Mouse (Mus musculus) layer of hippocampus, adult 9-10 months (tissue): Measurements from ENCODE around the gene Tmem182.

Source experiments
- DNase-seq: peaks from one replicate; pipeline ENCODE4 v3.0.0; 2022; ENCODE audit warnings: low spot score

The Tmem182 gene

DNA sequence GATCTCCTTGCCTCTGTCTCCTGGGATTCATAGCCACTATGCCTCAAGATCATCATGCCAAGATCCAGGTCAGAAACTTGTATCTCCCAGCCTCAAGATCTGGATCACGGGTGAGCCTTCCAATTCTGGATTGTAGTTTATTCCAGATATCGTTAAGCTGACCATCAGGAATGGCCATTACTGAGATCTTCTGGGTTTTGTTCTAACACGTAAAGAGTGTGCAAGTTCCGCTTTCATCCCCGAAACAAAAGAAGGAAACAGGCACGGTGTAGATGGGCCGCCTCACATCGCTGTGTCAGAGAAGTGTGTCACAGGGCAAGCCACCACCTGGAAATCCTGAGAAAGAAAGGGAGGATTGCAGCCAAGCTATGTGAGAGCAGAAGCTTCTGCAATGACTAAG is 6.3 kb upstream of the Tmem182 start:
- DNase-seq, result no peak

DNA sequence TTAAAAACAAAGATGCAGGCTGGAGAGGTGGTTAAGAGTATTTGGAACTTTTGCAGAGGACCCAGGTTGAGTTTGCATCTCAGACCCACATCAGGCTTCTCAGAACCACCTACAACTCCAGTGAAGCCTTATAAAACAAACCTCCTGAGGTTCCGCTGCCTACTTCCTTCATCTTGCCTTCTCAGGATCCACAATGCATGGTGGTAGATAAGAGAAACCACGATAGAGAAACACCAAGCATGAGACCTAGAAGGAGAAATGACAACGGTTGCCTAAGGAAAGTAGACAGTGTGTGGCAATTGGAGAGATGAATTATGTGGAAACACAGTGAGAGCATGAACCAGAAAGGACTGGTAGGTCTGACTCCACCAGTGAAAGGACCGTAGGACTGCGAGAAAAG is 4.5 kb upstream of the Tmem182 start:
- DNase-seq, result no peak

GRCm38 (mm10) chr1:40802759-40803158 is 2.6 kb upstream of the Tmem182 start:
- peak; percentile 74 for DNase-seq

DNA sequence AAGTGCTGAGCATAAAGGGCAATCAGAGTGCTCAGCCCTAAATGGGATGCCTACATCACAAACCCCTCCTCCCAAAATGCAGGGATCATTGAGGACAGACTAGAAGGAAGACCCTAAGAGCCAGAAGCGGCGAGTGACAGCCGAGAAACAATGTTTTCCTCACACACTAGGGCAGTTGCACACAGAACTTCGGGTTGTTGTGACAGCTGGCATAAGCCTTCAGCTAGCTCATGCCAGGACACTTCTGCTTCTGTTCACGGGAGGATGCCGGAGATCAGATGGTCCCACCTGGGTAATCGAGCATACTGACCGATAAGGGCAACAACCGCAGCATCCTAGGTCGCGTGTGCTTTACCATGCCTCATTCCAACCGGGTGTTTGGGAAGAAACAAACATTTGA is 1.3 kb upstream of the Tmem182 start:
- DNase-seq, result no peak

- no peak for DNase-seq
Measured at GRCm38 (mm10) chr1:40805891-40806290, 490 bp downstream of the Tmem182 start.

DNA sequence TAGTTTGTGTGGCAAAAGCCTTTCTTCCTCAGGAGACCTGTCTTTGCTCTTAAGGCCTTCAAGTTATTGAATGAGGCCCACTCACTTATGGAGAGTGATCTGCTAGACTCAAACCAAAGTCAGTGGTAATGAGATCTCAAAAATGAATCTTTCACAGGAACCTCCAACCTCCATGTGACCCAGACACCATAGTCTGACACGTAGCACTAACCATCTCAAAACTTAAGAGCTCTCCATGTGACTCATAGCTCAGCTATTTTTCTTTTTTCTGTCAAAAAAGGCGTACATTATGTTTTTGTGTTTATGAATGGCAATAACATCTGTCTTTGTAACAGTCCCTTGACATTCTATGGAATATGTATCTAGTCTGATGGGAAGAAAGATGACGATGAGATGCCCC is 3.2 kb downstream of the Tmem182 start:
- no peak for DNase-seq

DNA sequence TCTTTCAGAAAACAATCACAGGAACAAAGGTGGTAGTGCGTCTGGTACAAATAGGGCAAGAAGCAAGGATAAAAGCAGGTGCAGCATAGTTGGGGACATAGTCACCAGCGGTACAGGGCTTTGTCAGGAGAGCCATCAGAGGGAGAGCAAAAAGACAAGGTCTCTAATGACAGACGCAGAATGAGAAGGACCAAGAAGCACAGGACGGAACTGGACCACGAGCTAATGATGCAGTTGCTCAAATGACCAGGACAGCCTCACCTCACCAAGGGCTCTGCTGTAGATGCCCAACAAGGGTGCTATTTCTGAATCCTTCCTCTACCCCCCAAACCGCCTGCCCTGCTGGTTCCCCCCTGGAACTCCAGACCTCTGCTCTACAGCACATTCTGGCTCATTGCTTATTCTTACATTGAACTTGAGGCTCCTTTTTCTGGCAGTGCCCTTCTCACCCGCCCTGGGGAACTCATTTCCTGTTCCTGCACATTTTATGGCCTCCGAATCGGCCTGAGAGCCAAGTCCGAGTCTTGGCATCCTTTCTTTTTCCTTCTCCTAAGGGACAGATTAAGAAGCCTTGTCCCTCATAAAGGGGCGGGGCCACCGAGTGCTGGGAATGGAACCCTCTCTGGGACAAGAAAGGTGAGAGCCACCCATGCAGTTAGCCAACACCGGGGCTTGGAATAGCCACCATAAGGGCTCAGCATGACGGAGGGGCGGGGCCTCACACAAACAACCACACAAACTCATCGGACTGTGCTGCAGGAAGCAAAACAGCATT is 9.9 kb downstream of the Tmem182 start:
- DNase-seq, result no peak

- DNase-seq, result no peak
Measured at GRCm38 (mm10) chr1:40824517-40824916, 19.1 kb downstream of the Tmem182 start.

DNA sequence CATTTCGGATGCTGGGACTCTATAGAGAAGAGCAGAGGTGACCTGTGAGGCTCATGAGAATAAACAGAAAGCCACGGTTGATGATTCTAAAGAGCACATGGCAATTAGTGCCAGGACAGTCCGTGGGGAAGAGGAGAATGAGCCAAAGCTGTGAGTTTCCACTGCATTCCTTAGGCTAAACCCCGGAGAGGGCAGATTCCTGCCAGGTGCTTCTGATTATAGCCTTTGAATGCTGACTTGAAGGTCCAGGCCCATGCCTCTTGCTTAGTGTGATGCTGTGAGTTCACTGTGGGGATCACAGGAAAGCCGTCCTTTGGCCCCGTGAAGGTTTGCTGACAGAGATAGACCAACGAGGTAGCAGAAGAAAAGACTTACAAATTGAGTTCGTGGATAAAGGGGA is 19.5 kb downstream of the Tmem182 start:
- no peak for DNase-seq

- no peak for DNase-seq
Measured at GRCm38 (mm10) chr1:40825826-40826225, 20.4 kb downstream of the Tmem182 start.

DNA sequence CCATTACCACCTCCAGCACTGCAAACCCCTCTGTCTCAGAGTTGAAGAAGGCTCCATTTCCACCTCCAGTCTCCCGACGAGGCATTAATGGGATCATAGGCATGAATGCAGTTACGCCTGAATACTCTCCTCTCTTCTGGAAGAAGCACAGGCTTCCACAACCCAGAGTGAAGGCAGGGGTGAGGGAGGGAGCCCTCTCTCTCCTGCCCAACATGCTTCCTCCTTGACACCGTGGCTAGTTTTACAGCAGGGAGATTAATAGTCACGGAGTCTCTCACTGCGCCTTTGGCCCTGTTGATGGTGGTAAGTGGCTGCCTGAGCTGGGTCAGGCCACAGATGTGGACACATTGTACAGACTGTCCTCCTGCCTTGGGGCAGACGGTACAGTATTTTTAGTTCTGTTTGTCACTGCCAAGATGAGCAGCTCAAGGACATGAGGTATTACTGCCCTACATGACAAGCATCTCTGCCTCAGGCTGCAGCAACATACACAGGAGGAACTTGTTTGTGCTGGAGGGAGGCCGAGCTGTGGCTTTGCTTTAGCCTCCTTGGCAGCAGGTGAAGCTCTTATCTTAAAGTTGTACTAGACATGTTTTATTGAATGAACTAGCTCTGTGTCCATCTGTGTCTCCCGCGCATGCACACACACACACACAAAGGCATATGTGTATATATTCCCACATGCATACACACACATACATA is 24.0 kb downstream of the Tmem182 start:
- DNase-seq, result no peak

DNA sequence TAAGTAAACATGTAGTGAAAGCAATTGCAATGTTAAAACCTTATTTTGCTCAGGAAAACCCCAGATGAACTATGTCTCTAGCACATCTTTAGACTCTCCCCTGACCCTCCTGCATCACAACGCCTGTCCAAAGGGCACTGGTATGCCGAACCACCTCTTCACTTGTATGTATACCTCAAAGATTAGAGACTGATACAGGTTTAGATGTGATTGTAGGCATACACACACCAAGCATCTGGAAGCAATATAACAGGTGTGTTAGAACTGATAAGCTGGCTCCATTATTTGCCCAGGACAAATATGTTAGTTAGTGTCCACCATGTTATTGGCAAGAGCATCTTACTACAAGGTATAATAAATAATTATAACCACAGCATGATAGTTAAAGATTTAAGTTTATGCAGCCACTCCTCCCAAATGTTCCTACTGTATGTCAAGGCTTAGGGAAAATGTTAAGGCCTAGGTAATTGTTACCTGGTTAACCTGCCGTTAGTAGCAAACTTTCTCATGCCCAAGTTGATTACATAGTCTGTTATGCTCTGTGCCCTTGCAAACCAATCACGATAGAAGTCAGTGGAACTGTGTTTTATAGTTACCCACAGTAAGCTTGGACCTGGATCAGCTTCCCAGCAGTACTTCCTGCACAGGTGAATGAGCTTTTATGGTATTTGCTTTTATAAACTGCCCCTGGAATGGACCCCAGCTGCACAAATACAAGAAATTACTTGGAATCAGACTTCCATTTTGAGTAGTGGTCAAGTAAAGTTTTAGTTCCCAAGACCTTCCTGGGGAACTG is 25.5 kb downstream of the Tmem182 start:
- DNase-seq, result no peak

GRCm38 (mm10) chr1:40835468-40835867 is 30.1 kb downstream of the Tmem182 start:
- DNase-seq, result no peak

DNA sequence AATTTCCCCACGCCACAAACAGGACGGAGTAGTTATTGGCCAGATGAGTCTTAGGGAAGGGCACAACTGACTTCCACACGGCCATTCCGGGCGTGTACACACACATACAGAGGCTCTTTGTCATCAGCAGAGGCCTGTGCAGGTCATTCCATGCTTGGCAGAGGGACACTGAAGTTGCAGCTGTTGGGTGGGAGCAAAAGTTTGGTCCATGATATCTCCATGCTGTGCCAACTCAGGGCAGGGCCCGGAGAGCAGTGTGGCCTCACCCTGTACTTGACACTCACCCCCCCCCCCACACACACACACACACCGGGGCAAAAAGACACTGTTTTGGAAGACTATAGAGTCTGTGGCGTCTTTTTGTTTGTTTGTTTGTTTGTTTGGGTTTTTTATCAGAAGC is 35.2 kb downstream of the Tmem182 start:
- no peak for DNase-seq

- DNase-seq, result no peak
Measured at GRCm38 (mm10) chr1:40841032-40841761, 35.8 kb downstream of the Tmem182 start.

DNA sequence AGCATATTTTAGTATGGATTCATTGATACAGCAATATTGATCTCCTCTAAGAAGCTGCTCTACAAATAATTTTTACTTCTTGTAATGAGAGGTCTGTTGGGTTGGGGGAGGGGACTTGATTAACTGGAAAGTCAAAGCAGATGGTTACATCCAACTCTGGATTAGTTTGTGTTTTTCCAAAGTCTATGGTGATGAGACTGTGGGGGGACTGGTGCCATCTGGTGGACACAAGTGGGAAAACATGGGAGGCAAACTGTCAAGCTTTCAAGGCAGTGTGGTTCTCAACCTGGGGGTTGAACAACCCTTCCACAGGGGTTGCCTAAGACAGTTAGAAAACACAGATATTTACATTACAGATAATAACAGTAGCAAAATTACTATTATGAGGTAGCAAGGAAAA is 39.2 kb downstream of the Tmem182 start:
- peak; percentile 55 for DNase-seq

- no peak for DNase-seq
Measured at GRCm38 (mm10) chr1:40847196-40847938, 42.0 kb downstream of the Tmem182 start.

DNA sequence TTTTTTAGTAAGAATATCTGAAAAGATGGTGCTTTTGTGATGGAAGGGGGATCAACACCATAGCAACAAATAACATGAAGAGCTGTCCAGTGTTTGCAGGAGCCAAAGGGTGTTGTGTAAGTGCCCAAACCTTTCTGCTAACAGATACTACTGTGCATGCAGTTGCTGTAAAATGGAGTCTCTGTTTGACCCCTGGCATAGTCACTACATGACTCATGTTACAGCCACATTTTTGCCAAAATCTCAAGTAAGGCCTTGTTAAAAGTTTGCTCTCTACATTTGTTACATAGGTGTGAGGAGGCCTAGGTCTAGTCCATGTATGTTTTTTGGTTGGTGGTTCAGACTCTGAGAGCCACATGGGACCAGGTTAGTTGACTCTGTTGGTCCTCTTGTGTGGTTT is 45.9 kb downstream of the Tmem182 start:
- DNase-seq, result no peak

- no peak for DNase-seq
Measured at GRCm38 (mm10) chr1:40855268-40855667, 49.9 kb downstream of the Tmem182 start.

DNA sequence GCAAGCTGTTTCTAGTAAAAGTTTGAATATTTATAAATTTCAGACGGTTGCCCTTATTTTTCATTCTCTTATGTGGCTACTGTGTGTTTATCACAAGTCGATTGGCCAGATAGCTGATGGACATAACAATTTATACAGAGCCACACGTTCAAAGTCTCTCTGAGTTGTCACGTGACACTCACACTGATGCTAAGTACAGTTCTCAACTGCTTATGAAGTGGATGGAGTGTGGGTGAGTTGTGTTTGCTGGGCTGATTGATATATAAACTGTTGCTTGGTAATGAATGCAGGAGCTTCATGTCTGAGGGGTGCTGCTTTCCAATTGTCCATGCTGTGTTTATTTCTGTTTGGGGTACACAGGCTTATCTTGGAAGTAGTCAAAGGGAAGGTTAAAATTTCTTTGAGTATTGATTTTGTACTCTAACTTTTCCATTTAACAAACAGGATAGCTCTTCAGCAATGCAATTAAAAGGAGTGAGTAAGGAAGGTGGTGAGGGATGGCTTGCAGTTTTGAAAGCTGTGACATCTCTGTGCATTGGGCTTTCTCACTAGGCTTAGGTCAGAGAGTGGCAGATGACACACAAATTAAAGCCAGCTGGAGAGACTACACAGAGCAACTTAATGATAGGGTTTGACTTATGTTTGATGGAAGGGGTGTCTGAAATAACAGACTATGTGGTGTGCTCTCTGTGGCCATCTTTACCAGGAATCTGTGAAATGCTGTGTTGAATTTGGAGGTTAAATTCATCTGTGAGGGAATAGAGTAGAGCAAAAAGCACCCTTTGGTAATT is 51.6 kb downstream of the Tmem182 start:
- no peak for DNase-seq

DNA sequence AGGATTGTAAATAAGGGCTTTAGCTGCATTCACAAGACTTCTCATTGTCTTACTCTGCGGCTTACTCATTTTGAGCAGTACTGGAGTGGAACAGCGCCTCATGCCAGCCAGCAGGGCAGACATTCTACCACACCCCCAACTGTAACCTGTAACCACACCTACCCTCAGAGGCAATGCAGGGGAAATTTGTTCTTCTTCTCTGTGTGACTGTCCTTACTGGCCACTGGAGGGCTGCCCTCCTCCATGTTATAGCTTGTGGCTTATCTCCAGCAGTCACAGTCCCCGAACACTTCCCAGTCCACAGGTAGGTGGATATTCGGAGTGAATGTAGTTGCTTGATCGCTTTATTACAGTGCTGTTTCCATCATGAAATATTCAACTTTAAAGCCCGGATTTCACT is 59.6 kb downstream of the Tmem182 start:
- DNase-seq, result no peak
